Mouse (Mus musculus): Measurements from ENCODE around the gene Gpr179. TPM values are rescaled to one million over a fixed set of nuclear protein-coding genes. Genes with fewer than 3 reads are reported as not detected.

Gene Gpr179
- polyA plus RNA-seq, 1 experiment from 2014 or later, result not detected

GRCm38 (mm10) chr11:97282179-97282578 lies 69.7 kb downstream of the Gpr179 start:
- H3K4me1 ChIP-seq (ENCODE audit: insufficient read depth), result peaks cover 23% of the 10 kb centered on the region
- no peak for TF ChIP-seq EP300 (IDR thresholded peaks at IDR 0.05; ENCODE audit: low read depth)
- TF ChIP-seq CTCF (IDR thresholded peaks at IDR 0.05; ENCODE audit: low read depth), result no peak
- H3K36me3 ChIP-seq (replicated peaks; ENCODE audit: insufficient read depth, low read length), result no peaks in the 10 kb centered on the region
- WGBS (ENCODE audit: insufficient replicate concordance), result 73% methylated on average over 6 of the region's 6 CpGs
- 0 out of 2 replicates have a peak overlapping the region, but pooled peaks have one; percentile 5 for H3K4me2 ChIP-seq (ENCODE audit: low read depth, low read length)
- no peaks in the 10 kb centered on the region for H3K9me3 ChIP-seq (ENCODE audit: low read length)
- no peak overlapping the region for H3K4me3 ChIP-seq (ENCODE audit: low read depth, low read length)
- H3K27me3 ChIP-seq (ENCODE audit: insufficient read depth, low read length), result no peaks in the 10 kb centered on the region
- H3K27ac ChIP-seq (ENCODE audit: low read depth), result peak overlapping the region; percentile 6; the same call in 1 of the 2 replicates
- no peak overlapping the region for H3K9ac ChIP-seq (replicated peaks)
- ATAC-seq (no peak), DNase-seq (no peak)

Other genes with a start within 250 kb of the Gpr179 start
- gene Tbx21, start 236.7 kb downstream of the Gpr179 start, polyA plus RNA-seq (2015; fragmentation: Nextera tagmentation; extraction: Ambion mirVana), result 0.27 and 0.37 TPM in 2 replicates
- 1.6 and 1.8 TPM in 2 replicates for gene Tbkbp1, start 200.6 kb downstream of the Gpr179 start, polyA plus RNA-seq (2015; fragmentation: Nextera tagmentation; extraction: Ambion mirVana)
- gene Kpnb1, start 164.2 kb downstream of the Gpr179 start, polyA plus RNA-seq (2015; fragmentation: Nextera tagmentation; extraction: Ambion mirVana), result 12.1 and 12.3 TPM in 2 replicates
- 11.3 and 16.5 TPM in 2 replicates for gene Npepps, start 71.4 kb downstream of the Gpr179 start, polyA plus RNA-seq (2015; fragmentation: Nextera tagmentation; extraction: Ambion mirVana)
- 18.3 and 19.8 TPM in 2 replicates for gene Mrpl45, start 36.4 kb downstream of the Gpr179 start, polyA plus RNA-seq (2015; fragmentation: Nextera tagmentation; extraction: Ambion mirVana)
- 0.89 and 0.92 TPM in 2 replicates for gene Socs7, start 10.5 kb upstream of the Gpr179 start, polyA plus RNA-seq (2015; fragmentation: Nextera tagmentation; extraction: Ambion mirVana)
- 5.6 and 5.7 TPM in 2 replicates for gene Arhgap23, start 63.5 kb upstream of the Gpr179 start, polyA plus RNA-seq (2015; fragmentation: Nextera tagmentation; extraction: Ambion mirVana)
- 0.20 and 0.25 TPM in 2 replicates for gene 4933428G20Rik, start 148.3 kb upstream of the Gpr179 start, polyA plus RNA-seq (2015; fragmentation: Nextera tagmentation; extraction: Ambion mirVana)
- 0.02 and 0.05 TPM in 2 replicates for gene Srcin1, start 224.1 kb upstream of the Gpr179 start, polyA plus RNA-seq (2015; fragmentation: Nextera tagmentation; extraction: Ambion mirVana)